Mouse (Mus musculus) heart, adult 2 months (tissue): ENCODE data around the gene Cep170b. TPM values are rescaled to one million over a fixed set of nuclear protein-coding genes. Genes with fewer than 3 reads are reported as not detected.

Experiments
- DNase-seq, 2 experiments: peaks; one replicate each; pipeline ENCODE4 v3.0.0; 2021
- H3K27ac ChIP-seq: fragments of 200-600 bp; 2 replicates; pipeline ENCODE4 v1.8.1; 2022
- H3K27me3 ChIP-seq: fragments of 200-500 bp; 2 replicates; pipeline ENCODE4 v1.6.1; 2012; ENCODE audit warnings: mild to moderate bottlenecking, low read length, inconsistent platforms, mixed read lengths; ENCODE audit not compliant: control insufficient read depth, insufficient read depth
- H3K36me3 ChIP-seq: fragments of 200-500 bp; 2 replicates; pipeline ENCODE4 v1.6.1; 2012; ENCODE audit warnings: low read length, inconsistent platforms; ENCODE audit not compliant: control insufficient read depth, insufficient read depth
- H3K4me1 ChIP-seq: fragments of 200-500 bp; 2 replicates; pipeline ENCODE4 v1.6.1; 2011; ENCODE audit warnings: low read length; ENCODE audit not compliant: control insufficient read depth, insufficient read depth
- H3K4me3 ChIP-seq: fragments of 200-600 bp; 2 replicates; pipeline ENCODE4 v1.8.1; 2022
- H3K79me2 ChIP-seq: fragments of 200-500 bp; replicated peaks from 2 replicates; pipeline ENCODE4 v1.6.1; 2012; ENCODE audit warnings: mild to moderate bottlenecking, inconsistent platforms, low read length, moderate library complexity, mixed read lengths; ENCODE audit not compliant: control insufficient read depth, insufficient read depth
- H3K9ac ChIP-seq: fragments of 200-500 bp; 2 replicates; pipeline ENCODE4 v1.6.1; 2012; ENCODE audit warnings: low read depth, mild to moderate bottlenecking, control low read depth, inconsistent platforms, low read length, mixed read lengths
- CTCF ChIP-seq: fragments of 200-600 bp; IDR thresholded peaks from 2 replicates; pipeline ENCODE4 v1.8.1; 2022; ENCODE audit warnings: antibody characterized with exemption, mild to moderate bottlenecking, moderate library complexity
- EP300 ChIP-seq: fragments of 200-500 bp; IDR thresholded peaks from 2 replicates; pipeline ENCODE4 v1.6.1; 2011; ENCODE audit warnings: low read depth, low read length, control low read depth; ENCODE audit not compliant: insufficient read depth
- POLR2A ChIP-seq: fragments of 200-500 bp; IDR thresholded peaks from 2 replicates; pipeline ENCODE4 v1.6.1; 2011; ENCODE audit warnings: mild to moderate bottlenecking, low read depth, low read length, control low read depth; ENCODE audit not compliant: insufficient read depth
- WGBS: fragments of 180-500 bp; shearing (Covaris S2); methylation state at CpG from one replicate; pipeline ENCODE4 v1.1.7; 2018; 5-methylcytosine and 5-hydroxymethylcytosine counted together
- intact Hi-C: fragments of 180-260 bp; cut with DNase I; formaldehyde crosslinking; loops from one replicate; pipeline ENCODE4 v1.15.1; 2025
- polyA plus RNA-seq: library from polyadenylated mRNA; depleted of rRNA; stranded (reverse); fragments of >200 nt; gene quantifications from 2 replicates; pipeline ENCODE4 v1.2.3, GENCODE M21; 2012
- total RNA-seq, 2 experiments: library from RNA; stranded (reverse); gene quantifications; 2 replicates each; pipeline ENCODE4 v1.2.3; 2021

The Cep170b gene
- total and polyA plus RNA-seq, 3 experiments: 10.7 to 11.5 (median 10.8) TPM

- H3K27me3 ChIP-seq: no peaks in the 10 kb centered on the region
- intact Hi-C loops: no loop called here
- no peaks in the 10 kb centered on the region for H3K36me3 ChIP-seq
- H3K9ac ChIP-seq: no peak overlapping the region
- H3K27ac ChIP-seq: no peak overlapping the region
- TF ChIP-seq CTCF (no peak), POLR2A (no peak), EP300 (no peak)
- no peak for DNase-seq
- H3K79me2 ChIP-seq: no peaks in the 10 kb centered on the region
- H3K4me3 ChIP-seq: no peak overlapping the region
- WGBS: 75% methylated on average over 11 of the region's 11 CpGs
- H3K4me1 ChIP-seq: peaks cover 7% of the 10 kb centered on the region
Measured at GRCm38 (mm10) chr12:112744211-112744610, 24.0 kb downstream of the Cep170b start.

GRCm38 (mm10) chr12:112744891-112745580 lies 24.8 kb downstream of the Cep170b start:
- H3K4me1 ChIP-seq: peaks cover 7% of the 10 kb centered on the region
- no peaks in the 10 kb centered on the region for H3K36me3 ChIP-seq
- intact Hi-C loops: no loop called here
- no peak overlapping the region for H3K9ac ChIP-seq
- H3K4me3 ChIP-seq: no peak overlapping the region
- 90% methylated on average over 10 of the region's 10 CpGs for WGBS
- TF ChIP-seq CTCF: no peak
- no peak for TF ChIP-seq POLR2A
- TF ChIP-seq EP300: no peak
- DNase-seq: no peak
- no peaks in the 10 kb centered on the region for H3K27me3 ChIP-seq
- no peak overlapping the region for H3K27ac ChIP-seq
- H3K79me2 ChIP-seq: no peaks in the 10 kb centered on the region

DNA sequence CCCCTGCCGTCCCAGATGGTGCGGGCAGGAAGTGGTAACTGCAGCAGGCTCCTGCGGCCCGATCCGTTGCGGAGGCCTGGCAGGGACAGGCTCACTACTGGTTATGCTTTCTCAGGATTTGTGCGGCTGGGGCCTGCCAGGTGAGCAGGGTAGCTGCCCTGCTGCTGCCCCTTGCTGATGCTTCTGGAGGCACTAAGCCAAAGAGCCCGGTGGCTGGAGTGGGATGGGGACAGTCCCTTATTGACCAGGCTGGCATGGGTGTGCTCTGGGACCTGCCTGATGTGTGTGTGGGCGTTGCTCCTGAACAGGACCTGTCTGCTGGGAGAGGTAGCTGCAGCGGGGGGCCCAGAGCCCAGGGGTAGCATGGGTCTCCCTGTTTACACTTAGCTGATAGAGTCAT lies 25.5 kb downstream of the Cep170b start:
- H3K4me3 ChIP-seq: no peak overlapping the region
- DNase-seq: no peak
- H3K4me1 ChIP-seq: peaks cover 7% of the 10 kb centered on the region
- no peak overlapping the region for H3K9ac ChIP-seq
- H3K27ac ChIP-seq: no peak overlapping the region
- no peaks in the 10 kb centered on the region for H3K79me2 ChIP-seq
- no peak for TF ChIP-seq CTCF
- TF ChIP-seq POLR2A: no peak
- H3K36me3 ChIP-seq: no peaks in the 10 kb centered on the region
- intact Hi-C loops: loop anchor here (1.0 kb wide), 1 partner anchor 98 kb away; no protein-coding TSS in a partner anchor
- 88% methylated on average over 10 of the region's 10 CpGs for WGBS
- H3K27me3 ChIP-seq: no peaks in the 10 kb centered on the region

- WGBS: 73% methylated on average over 4 of the region's 4 CpGs
- Histone ChIP-seq H3K27me3 (no peaks in the 10 kb centered on the region; the same call in 1 of the 2 replicates), H3K79me2 (no peaks in the 10 kb centered on the region), H3K36me3 (no peaks in the 10 kb centered on the region), H3K27ac (no peak overlapping the region), H3K4me1 (peaks cover 7% of the 10 kb centered on the region), H3K4me3 (no peak overlapping the region), H3K9ac (no peak overlapping the region)
- TF ChIP-seq POLR2A (no peak), EP300 (no peak), CTCF (no peak)
- no peak for DNase-seq
- intact Hi-C loops: loop anchor here (1.0 kb wide), 1 partner anchor 97 kb away; no protein-coding TSS in a partner anchor
Measured at GRCm38 (mm10) chr12:112746461-112746807, 26.2 kb downstream of the Cep170b start.

GRCm38 (mm10) chr12:112746808-112747605 lies 26.8 kb downstream of the Cep170b start:
- H3K27me3 ChIP-seq: no peaks in the 10 kb centered on the region; the same call in 1 of the 2 replicates
- peak overlapping the region; percentile 26 for H3K27ac ChIP-seq
- H3K4me1 ChIP-seq: peaks cover 7% of the 10 kb centered on the region
- TF ChIP-seq CTCF: peak; percentile 83
- no peak for TF ChIP-seq EP300
- intact Hi-C loops: loop anchor here (1.0 kb wide), 1 partner anchor 96 kb away; no protein-coding TSS in a partner anchor
- 24% methylated on average over 10 of the region's 10 CpGs for WGBS
- H3K4me3 ChIP-seq: no peak overlapping the region
- H3K9ac ChIP-seq: no peak overlapping the region
- H3K79me2 ChIP-seq: no peaks in the 10 kb centered on the region
- peak; percentile 45 to 48 for DNase-seq
- no peaks in the 10 kb centered on the region for H3K36me3 ChIP-seq

- 75% methylated on average over 8 of the region's 8 CpGs for WGBS
- H3K27me3 ChIP-seq: no peaks in the 10 kb centered on the region; the same call in 1 of the 2 replicates
- TF ChIP-seq EP300 (no peak), POLR2A (no peak), CTCF (no peak)
- H3K4me3 ChIP-seq: no peak overlapping the region
- peaks cover 3% of the 10 kb centered on the region for H3K4me1 ChIP-seq
- H3K9ac ChIP-seq: no peak overlapping the region
- no peaks in the 10 kb centered on the region for H3K79me2 ChIP-seq
- no peak overlapping the region for H3K27ac ChIP-seq
- H3K36me3 ChIP-seq: no peaks in the 10 kb centered on the region
- intact Hi-C loops: no loop called here
- DNase-seq: no peak
Measured at GRCm38 (mm10) chr12:112747606-112747970, 27.3 kb downstream of the Cep170b start.
